Mouse (Mus musculus) liver, embryonic 18 days (tissue): ENCODE data around the gene Vmn2r48. TPM values are rescaled to one million over a fixed set of nuclear protein-coding genes. Genes with fewer than 3 reads are reported as not detected.

Experiments
- polyA plus RNA-seq: library from polyadenylated mRNA; depleted of rRNA; stranded (reverse); fragments of >200 nt; gene quantifications from 2 replicates; pipeline ENCODE4 v1.2.3, GENCODE M21; 2012; rRNA removed

Vmn2r48 gene
- polyA plus RNA-seq: not detected in 2 replicates

DNA sequence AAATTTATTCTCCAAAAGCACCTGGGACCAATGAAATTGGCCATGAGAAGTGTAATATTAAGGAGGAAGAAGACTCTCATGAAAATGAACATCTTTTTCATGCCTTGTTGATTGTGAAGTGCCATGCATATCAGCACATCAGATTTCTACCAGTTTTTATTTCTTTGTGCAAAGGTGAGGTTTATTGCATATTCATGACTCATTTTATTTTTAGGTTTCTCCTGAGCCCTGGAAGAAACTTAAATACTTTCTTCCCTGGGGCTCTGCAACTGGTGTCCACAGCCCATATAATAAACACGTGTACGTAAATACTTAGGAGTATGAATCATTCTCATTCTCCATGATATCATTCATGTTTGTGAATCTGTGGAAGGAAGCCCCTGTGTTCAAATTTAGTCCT, at the start of gene Vmn2r48:
Gene Vmn2r48 (minus strand): TSS at position 101 of the 400 bp plus-strand sequence.

GRCm38 (mm10) chr7:9992157-9992556, 38.8 kb upstream of the Vmn2r48 start, which contains the start of gene Vmn2r49:
Vmn2r49 (minus strand) TSS chr7:9992257.

Other genes with a start within 250 kb of the Vmn2r48 start
- not detected in 2 replicates for gene Vmn2r46, start 183.0 kb downstream of the Vmn2r48 start, polyA plus RNA-seq
- gene Vmn2r47, start 112.3 kb downstream of the Vmn2r48 start, polyA plus RNA-seq: not detected in 2 replicates
- gene Vmn2r49, start 38.7 kb upstream of the Vmn2r48 start, polyA plus RNA-seq: not detected in 2 replicates
- gene Vmn2r50, start 99.7 kb upstream of the Vmn2r48 start, polyA plus RNA-seq: not detected in 2 replicates
- not detected in 2 replicates for gene Vmn2r51, start 152.2 kb upstream of the Vmn2r48 start, polyA plus RNA-seq
- not detected in 2 replicates for gene Vmn2r52, start 223.0 kb upstream of the Vmn2r48 start, polyA plus RNA-seq